Mouse (Mus musculus) testis, postnatal 10 days (tissue): ENCODE measurements at regions not wholly inside any gene's neighbourhood (a gene's known extent, or its start where the extent isn't known, plus 50 kb on each side); places are given as distances from the start of the nearest gene placed in this dataset.

Experiments used
- DNase-seq: peaks from one replicate; pipeline ENCODE4 v3.0.0; 2021; ENCODE audit warnings: low spot score

- DNase-seq, result no peak
These were observed 147.2 kb upstream of the Irx3 start for GRCm38 (mm10) chr8:91949110-91949509.

- no peak for DNase-seq
These were observed 146.5 kb upstream of the Irx3 start for GRCm38 (mm10) chr8:91948173-91948940.

GRCm38 (mm10) chr8:91941005-91941404 lies 139.1 kb upstream of the Irx3 start:
- DNase-seq, result no peak

DNA sequence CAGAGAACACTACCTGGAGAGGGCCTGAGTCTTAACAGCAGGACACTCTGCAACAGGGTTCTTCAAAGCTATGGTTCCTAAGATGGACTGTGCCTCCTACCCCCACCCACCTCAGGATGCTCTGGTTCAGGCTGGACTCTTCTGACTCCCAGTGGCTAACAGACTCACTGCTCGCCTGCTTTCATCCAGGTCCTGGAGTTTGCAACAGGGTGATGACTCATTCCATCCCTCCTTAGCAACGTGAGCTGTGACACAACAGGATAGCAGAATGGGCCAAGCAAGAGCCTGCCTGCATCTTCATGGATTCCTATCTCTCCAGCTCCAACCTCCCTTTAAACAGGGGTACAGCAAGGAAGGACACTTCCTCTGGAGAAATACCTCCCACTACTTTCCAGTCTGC lies 135.4 kb upstream of the Irx3 start:
- DNase-seq, result no peak

DNA sequence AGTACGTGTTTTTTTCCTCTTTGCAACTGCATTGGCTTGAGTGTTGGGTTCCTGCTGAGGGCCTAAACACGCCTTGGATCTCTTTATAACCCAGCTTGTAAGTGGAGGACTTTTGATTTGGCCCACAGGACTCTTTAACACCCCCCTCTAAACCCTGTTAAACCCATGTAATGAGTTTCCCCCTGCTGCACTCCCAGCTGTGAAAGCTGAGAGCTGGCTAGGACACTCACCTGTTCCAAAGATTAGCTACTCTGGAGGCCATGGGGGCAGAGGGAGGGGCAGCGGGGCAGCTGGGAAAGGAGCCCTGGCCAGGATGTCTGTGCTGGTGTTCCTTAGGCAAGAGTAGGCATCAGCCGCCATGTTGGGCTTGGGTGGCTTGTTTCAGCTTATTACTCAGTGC lies 128.7 kb upstream of the Irx3 start:
- DNase-seq, result no peak

- DNase-seq, result no peak
These were observed 124.2 kb upstream of the Irx3 start for GRCm38 (mm10) chr8:91925968-91926524.

- DNase-seq, result no peak
These were observed 122.3 kb upstream of the Irx3 start for GRCm38 (mm10) chr8:91924152-91924551.

DNA sequence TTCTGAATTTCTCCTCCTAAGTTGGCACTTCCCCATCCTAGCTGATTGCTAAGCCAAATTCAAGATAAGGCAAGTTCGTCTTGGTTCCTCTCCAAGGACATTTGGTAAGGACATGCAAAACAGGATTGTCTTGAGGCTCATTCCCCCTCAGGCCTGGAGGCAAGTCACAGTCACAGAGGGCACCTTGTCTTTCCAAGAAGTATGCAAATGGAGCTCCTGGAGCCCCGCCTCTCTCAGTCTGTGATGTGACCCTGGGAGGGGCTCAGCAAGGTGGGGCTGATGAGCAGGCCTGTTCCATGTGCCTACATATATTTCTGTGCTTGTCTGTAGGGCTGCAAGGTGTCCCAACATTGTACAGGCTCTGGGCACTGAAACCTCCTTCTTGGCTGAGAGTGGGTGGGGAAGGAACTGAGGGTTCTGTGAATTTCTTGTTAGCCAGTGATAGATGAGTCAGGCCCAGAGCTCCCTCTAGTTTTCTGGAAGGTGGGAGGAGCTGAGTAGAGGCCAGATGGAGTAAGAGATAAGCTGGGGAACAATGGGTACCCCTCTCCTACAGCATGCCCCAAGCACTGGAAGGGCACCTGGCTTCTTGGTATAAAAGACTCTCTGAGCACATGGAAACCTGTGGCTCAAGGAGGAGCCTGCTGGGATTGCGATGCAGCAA lies 120.5 kb upstream of the Irx3 start:
- DNase-seq, result no peak

DNA sequence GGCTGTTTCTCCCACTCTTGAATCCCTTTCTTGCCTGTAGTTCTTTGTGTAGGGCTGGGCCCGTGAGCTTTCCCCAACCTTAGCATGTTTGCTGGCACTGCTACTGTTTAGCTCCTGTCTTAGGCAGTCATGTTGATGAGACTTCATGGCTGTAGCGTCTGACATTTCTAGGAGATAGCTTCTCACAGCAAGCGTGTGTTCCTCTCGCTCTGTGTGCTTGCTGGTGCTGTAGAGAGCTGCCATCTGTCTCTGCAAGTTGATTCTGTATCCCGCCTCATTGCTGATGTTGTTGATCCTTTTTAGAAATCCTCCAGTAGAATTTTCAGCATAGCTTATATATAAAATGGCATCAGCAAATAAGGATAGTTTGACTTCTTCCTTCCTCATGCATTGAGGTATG lies 116.0 kb upstream of the Irx3 start:
- DNase-seq, result no peak

DNA sequence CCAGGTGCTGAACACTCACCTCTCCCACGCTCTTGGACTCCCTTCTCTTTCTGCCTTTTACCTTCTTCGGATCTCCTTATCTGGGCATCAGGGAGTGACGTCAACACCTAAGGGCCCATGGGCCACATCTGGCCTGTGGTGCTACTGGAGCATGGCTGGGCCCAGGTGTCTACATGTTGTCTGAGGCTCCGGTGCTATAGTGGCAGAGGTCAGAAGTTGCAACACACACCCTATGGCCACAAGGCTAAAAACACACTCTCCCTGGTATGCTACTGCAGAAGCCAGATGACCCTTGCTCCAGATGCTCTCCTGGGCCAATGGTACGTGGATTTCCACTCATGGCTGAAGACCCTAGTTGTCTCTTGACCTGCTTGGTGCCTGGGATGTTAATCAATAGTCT lies 112.1 kb upstream of the Irx3 start:
- DNase-seq, result no peak

- DNase-seq, result no peak
These were observed 111.3 kb upstream of the Irx3 start for GRCm38 (mm10) chr8:91913121-91913520.

GRCm38 (mm10) chr8:91909637-91910383 lies 107.9 kb upstream of the Irx3 start:
- no peak for DNase-seq

- DNase-seq, result no peak
These were observed 107.0 kb upstream of the Irx3 start for GRCm38 (mm10) chr8:91908731-91909353.

- no peak for DNase-seq
These were observed 105.3 kb upstream of the Irx3 start for GRCm38 (mm10) chr8:91907178-91907577.

DNA sequence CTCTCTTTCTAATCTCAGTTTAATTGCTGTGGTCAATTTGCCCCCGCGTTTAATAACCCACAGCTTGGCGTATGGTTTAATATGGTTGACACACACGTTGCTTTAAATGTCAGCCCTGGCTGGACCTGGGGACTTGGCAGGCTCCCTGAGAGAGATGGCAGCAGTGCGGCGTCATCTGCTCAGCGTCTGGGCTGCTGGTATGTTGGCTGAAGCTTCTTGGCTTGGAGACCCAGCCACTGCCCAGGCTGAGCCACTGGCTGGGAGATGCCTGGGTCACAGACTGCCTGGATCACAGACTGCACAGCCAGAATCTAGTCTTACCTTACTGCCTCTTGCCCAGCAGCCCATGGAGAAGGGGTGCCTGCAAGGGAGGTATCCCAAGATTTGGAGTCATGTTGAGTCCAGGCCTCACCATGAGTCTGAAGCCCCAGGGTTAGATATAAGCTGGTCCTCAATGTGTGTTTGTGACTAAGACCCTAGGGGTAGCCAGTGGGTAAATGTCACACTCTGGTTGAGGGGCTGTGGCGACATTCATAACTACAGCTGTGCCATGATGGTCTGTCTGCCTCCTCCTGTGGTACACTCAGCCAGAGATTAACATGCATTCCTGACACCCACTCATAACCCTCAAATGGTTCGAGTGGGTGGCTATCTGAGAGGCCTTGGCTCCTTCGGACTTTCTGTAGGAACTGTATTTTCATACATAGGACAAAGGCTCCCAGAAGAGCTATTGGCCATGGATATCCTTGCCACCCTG lies 99.8 kb upstream of the Irx3 start:
- DNase-seq, result no peak

DNA sequence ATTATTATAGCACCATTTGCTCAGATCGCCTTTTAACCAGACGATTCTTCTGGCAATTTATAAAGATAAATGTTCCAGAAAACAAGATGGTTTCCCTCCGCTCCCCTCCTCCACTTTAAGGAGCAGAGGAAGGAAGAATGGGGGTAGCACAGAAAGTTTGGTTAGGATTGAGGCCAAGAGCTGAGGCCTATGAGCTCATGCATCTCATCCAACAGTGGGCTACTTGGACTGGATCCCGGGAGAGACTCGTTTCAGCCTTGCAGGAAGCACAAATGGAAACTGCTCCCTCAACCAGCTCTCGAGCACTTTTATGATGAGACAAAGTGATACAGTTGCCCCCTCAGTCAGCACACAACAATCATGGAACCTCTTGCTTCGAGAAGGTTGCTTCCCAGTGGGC lies 97.9 kb upstream of the Irx3 start:
- DNase-seq, result no peak

GRCm38 (mm10) chr8:91897381-91897780 lies 95.5 kb upstream of the Irx3 start:
- DNase-seq, result no peak

- no peak for DNase-seq
These were observed 94.1 kb upstream of the Irx3 start for GRCm38 (mm10) chr8:91895987-91896386.

DNA sequence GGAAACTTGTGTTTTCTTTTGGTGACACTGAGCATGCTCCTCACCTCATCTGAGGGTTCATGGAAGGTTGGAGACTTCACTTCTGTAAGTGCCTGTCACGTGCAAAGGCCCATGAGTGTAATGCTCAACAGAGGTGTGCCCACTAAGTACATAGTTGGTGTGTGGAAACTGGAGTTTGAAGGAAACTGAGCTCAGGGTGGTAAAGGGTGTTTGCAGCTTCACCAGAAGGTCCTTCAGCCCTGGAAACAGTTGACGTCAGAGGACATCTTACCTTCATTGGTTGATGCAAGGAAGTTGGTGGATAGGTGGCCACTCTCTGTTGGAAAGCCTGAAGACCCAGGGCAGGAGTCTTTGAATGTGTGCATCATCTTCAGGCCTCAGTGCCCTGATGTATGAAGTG lies 83.0 kb upstream of the Irx3 start:
- DNase-seq, result no peak

DNA sequence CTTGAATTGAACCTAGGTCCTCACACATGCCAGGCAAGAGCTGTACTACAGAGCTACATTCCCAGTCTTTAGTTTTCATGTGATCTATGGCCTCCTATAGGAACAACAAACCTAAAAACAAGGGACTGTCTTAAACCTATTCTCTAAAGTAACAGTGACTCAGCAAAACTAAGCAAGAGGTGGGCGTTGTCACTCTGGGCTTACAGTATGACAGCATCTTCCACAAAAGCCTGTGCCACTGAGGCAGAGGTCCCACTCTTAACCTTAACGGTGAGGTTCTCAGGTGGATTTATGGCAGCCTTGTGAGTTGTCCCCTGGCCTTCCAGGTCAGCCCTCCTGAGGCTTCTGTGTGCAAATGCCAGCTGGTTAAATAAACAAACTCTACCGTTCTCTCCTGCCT lies 82.5 kb upstream of the Irx3 start:
- no peak for DNase-seq

GRCm38 (mm10) chr8:91883012-91883411 lies 81.1 kb upstream of the Irx3 start:
- DNase-seq, result no peak

GRCm38 (mm10) chr8:91878886-91879285 lies 77.0 kb upstream of the Irx3 start:
- no peak for DNase-seq
